Mouse (Mus musculus): ENCODE data around the gene Ccdc69. TPM values are rescaled to one million over a fixed set of nuclear protein-coding genes. Genes with fewer than 3 reads are reported as not detected.

Gene Ccdc69
- polyA plus RNA-seq (2014; fragmentation: Nextera tagmentation; extraction: Ambion mirVana): 0.36 TPM in 1 of 2 replicates, not detected in the other

- Histone ChIP-seq H3K36me3 (ENCODE audit: control insufficient read depth, insufficient read depth, low read length) (no peaks in the 10 kb centered on the region), H3K27ac (ENCODE audit: low read depth, low read length) (no peak within 1 kb of the TSS), H3K9me3 (ENCODE audit: control insufficient read depth, low read length) (no peaks in the 10 kb centered on the region), H3K9ac (ENCODE audit: low read length) (peak within 1 kb of the TSS; percentile 60), H3K4me3 (ENCODE audit: low read depth, low read length) (peak within 1 kb of the TSS; percentile 39), H3K4me2 (ENCODE audit: low read depth, low read length, severe bottlenecking) (peak within 1 kb of the TSS; percentile 89), H3K27me3 (ENCODE audit: control insufficient read depth, insufficient read depth, low read length) (peaks cover 4% of the 10 kb centered on the region; the same call in 1 of the 2 replicates), H3K4me1 (replicated peaks; ENCODE audit: control insufficient read depth, insufficient read depth, low read length) (peaks cover 5% of the 10 kb centered on the region; the same call in 1 of the 2 replicates)
- WGBS: under 1% methylated on average over 49 of the region's 50 CpGs
- peak; percentile 72 for DNase-seq (ENCODE audit: low spot score)
- peak; percentile 63 for ATAC-seq (replicated peaks; ENCODE audit: low FRiP score)
These were observed at the start of gene Ccdc69 for GRCm38 (mm10) chr11:55077331-55078231. Gene Ccdc69 (minus strand): TSS chr11:55078131.

DNA sequence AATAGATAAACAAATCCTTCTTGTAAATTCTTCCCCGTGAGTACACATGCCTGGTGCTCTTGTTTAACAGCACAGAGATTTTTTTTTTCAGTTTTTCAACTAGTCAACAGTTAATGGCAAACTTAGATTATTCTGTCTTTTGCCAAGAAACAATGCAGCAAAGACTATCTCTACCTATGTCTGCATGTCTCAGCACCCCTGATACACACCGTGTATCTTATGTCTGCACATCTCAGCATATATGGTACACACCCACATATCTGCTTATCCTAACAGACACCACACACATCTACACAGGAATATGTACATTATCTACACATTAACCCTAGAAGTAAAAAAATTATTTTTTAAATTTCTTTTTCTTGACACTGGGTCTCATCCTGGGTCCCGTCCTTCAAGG, 48.7 kb upstream of the Ccdc69 start:
- H3K9me3 ChIP-seq (ENCODE audit: control insufficient read depth, low read length): no peaks in the 10 kb centered on the region
- H3K27me3 ChIP-seq (ENCODE audit: control insufficient read depth, insufficient read depth, low read length): no peaks in the 10 kb centered on the region
- DNase-seq (ENCODE audit: low spot score) (no peak), ATAC-seq (replicated peaks; ENCODE audit: low FRiP score) (no peak)
- no peaks in the 10 kb centered on the region for H3K36me3 ChIP-seq (ENCODE audit: control insufficient read depth, insufficient read depth, low read length)
- H3K4me1 ChIP-seq (replicated peaks; ENCODE audit: control insufficient read depth, insufficient read depth, low read length): no peaks in the 10 kb centered on the region
- 87% methylated on average over 3 of the region's 3 CpGs for WGBS
- no peak overlapping the region for H3K9ac ChIP-seq (ENCODE audit: low read length)
- no peak overlapping the region for H3K4me2 ChIP-seq (ENCODE audit: low read depth, low read length, severe bottlenecking)
- H3K27ac ChIP-seq (ENCODE audit: low read depth, low read length): no peak overlapping the region
- H3K4me3 ChIP-seq (ENCODE audit: low read depth, low read length): no peak overlapping the region

- DNase-seq (ENCODE audit: low spot score) (no peak), ATAC-seq (replicated peaks; ENCODE audit: low FRiP score) (no peak)
- Histone ChIP-seq H3K9me3 (ENCODE audit: control insufficient read depth, low read length) (no peaks in the 10 kb centered on the region; the same call in 1 of the 2 replicates), H3K27me3 (ENCODE audit: control insufficient read depth, insufficient read depth, low read length) (no peaks in the 10 kb centered on the region), H3K4me1 (replicated peaks; ENCODE audit: control insufficient read depth, insufficient read depth, low read length) (no peaks in the 10 kb centered on the region), H3K27ac (ENCODE audit: low read depth, low read length) (no peak overlapping the region), H3K36me3 (ENCODE audit: control insufficient read depth, insufficient read depth, low read length) (no peaks in the 10 kb centered on the region), H3K9ac (ENCODE audit: low read length) (no peak overlapping the region), H3K4me3 (ENCODE audit: low read depth, low read length) (no peak overlapping the region), H3K4me2 (ENCODE audit: low read depth, low read length, severe bottlenecking) (no peak overlapping the region)
- WGBS: 90% methylated on average over 1 of the region's 1 CpGs
These were observed 43.5 kb upstream of the Ccdc69 start for GRCm38 (mm10) chr11:55121430-55121829.

DNA sequence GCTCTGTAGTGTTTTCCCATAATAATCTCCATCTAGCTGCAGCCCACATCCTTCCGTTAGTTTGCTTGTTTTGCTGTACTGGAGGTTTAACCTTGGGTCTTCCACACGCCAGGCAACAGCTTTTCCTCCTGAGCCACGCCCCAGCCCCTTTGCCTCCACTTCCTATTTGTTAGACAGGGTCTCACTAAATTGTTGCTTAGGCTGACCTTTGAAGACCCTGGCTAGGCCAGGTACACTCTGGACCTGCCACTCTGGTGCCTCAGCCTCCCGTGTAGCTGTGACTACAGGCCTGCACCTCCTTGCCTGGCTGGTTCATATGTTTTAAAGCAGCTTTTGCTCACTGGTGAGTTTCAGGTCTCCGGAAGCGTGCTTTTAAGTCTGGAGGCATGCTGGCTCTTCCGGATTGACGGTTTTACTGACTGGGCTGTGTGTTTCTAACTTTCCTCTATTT, 42.9 kb upstream of the Ccdc69 start:
- Histone ChIP-seq H3K9me3 (ENCODE audit: control insufficient read depth, low read length) (no peaks in the 10 kb centered on the region; the same call in 1 of the 2 replicates), H3K9ac (ENCODE audit: low read length) (no peak overlapping the region), H3K36me3 (ENCODE audit: control insufficient read depth, insufficient read depth, low read length) (no peaks in the 10 kb centered on the region), H3K27me3 (ENCODE audit: control insufficient read depth, insufficient read depth, low read length) (no peaks in the 10 kb centered on the region), H3K4me1 (replicated peaks; ENCODE audit: control insufficient read depth, insufficient read depth, low read length) (no peaks in the 10 kb centered on the region), H3K27ac (ENCODE audit: low read depth, low read length) (no peak overlapping the region), H3K4me3 (ENCODE audit: low read depth, low read length) (no peak overlapping the region), H3K4me2 (ENCODE audit: low read depth, low read length, severe bottlenecking) (no peak overlapping the region)
- 85% methylated on average over 8 of the region's 8 CpGs for WGBS
- DNase-seq (ENCODE audit: low spot score): no peak
- no peak for ATAC-seq (replicated peaks; ENCODE audit: low FRiP score)

- Histone ChIP-seq H3K36me3 (ENCODE audit: control insufficient read depth, insufficient read depth, low read length) (no peaks in the 10 kb centered on the region), H3K4me1 (replicated peaks; ENCODE audit: control insufficient read depth, insufficient read depth, low read length) (no peaks in the 10 kb centered on the region), H3K4me2 (ENCODE audit: low read depth, low read length, severe bottlenecking) (no peak overlapping the region), H3K27me3 (ENCODE audit: control insufficient read depth, insufficient read depth, low read length) (no peaks in the 10 kb centered on the region), H3K9ac (ENCODE audit: low read length) (no peak overlapping the region), H3K27ac (ENCODE audit: low read depth, low read length) (no peak overlapping the region), H3K9me3 (ENCODE audit: control insufficient read depth, low read length) (no peaks in the 10 kb centered on the region; the same call in 1 of the 2 replicates), H3K4me3 (ENCODE audit: low read depth, low read length) (no peak overlapping the region)
- ATAC-seq (replicated peaks; ENCODE audit: low FRiP score): no peak
- no peak for DNase-seq (ENCODE audit: low spot score)
These were observed 42.3 kb upstream of the Ccdc69 start for GRCm38 (mm10) chr11:55120279-55120678.

DNA sequence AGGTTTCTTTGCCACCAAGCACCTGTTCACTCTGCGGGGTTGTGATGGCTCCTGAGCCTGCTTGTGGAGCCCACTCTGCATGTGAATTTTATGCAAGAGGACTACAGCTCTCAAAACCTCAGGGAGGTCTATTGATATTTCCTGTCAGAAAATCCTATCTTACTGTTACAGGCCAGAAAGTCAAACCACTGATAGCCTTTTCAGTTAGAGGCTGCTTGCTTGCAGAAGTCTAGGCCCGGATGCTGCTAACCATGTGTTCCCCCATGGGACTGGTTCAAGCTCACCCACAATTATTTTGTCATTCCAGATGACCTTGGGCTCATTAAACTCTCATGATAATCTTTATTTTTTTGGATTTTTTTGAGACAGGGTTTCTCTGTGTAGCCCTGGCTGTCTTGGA, 39.1 kb upstream of the Ccdc69 start:
- Histone ChIP-seq H3K4me1 (replicated peaks; ENCODE audit: control insufficient read depth, insufficient read depth, low read length) (no peaks in the 10 kb centered on the region), H3K27ac (ENCODE audit: low read depth, low read length) (no peak overlapping the region), H3K4me3 (ENCODE audit: low read depth, low read length) (no peak overlapping the region), H3K4me2 (ENCODE audit: low read depth, low read length, severe bottlenecking) (no peak overlapping the region), H3K9me3 (ENCODE audit: control insufficient read depth, low read length) (no peaks in the 10 kb centered on the region; the same call in 1 of the 2 replicates), H3K9ac (ENCODE audit: low read length) (no peak overlapping the region), H3K27me3 (ENCODE audit: control insufficient read depth, insufficient read depth, low read length) (no peaks in the 10 kb centered on the region), H3K36me3 (ENCODE audit: control insufficient read depth, insufficient read depth, low read length) (no peaks in the 10 kb centered on the region)
- 87% methylated on average over 2 of the region's 2 CpGs for WGBS
- ATAC-seq (replicated peaks; ENCODE audit: low FRiP score) (no peak), DNase-seq (ENCODE audit: low spot score) (no peak)

GRCm38 (mm10) chr11:55116004-55116403, 38.1 kb upstream of the Ccdc69 start:
- Histone ChIP-seq H3K9ac (ENCODE audit: low read length) (no peak overlapping the region), H3K4me3 (ENCODE audit: low read depth, low read length) (no peak overlapping the region), H3K27me3 (ENCODE audit: control insufficient read depth, insufficient read depth, low read length) (no peaks in the 10 kb centered on the region), H3K27ac (ENCODE audit: low read depth, low read length) (no peak overlapping the region), H3K36me3 (ENCODE audit: control insufficient read depth, insufficient read depth, low read length) (no peaks in the 10 kb centered on the region), H3K4me2 (ENCODE audit: low read depth, low read length, severe bottlenecking) (no peak overlapping the region), H3K9me3 (ENCODE audit: control insufficient read depth, low read length) (no peaks in the 10 kb centered on the region; the same call in 1 of the 2 replicates), H3K4me1 (replicated peaks; ENCODE audit: control insufficient read depth, insufficient read depth, low read length) (no peaks in the 10 kb centered on the region)
- no peak for DNase-seq (ENCODE audit: low spot score)
- no peak for ATAC-seq (replicated peaks; ENCODE audit: low FRiP score)
- WGBS: 89% methylated on average over 3 of the region's 3 CpGs

GRCm38 (mm10) chr11:55114291-55114690, 36.4 kb upstream of the Ccdc69 start:
- Histone ChIP-seq H3K4me2 (ENCODE audit: low read depth, low read length, severe bottlenecking) (no peak overlapping the region), H3K4me3 (ENCODE audit: low read depth, low read length) (no peak overlapping the region), H3K4me1 (replicated peaks; ENCODE audit: control insufficient read depth, insufficient read depth, low read length) (no peaks in the 10 kb centered on the region), H3K9me3 (ENCODE audit: control insufficient read depth, low read length) (no peaks in the 10 kb centered on the region), H3K36me3 (ENCODE audit: control insufficient read depth, insufficient read depth, low read length) (no peaks in the 10 kb centered on the region), H3K27me3 (ENCODE audit: control insufficient read depth, insufficient read depth, low read length) (no peaks in the 10 kb centered on the region), H3K27ac (ENCODE audit: low read depth, low read length) (no peak overlapping the region), H3K9ac (ENCODE audit: low read length) (no peak overlapping the region)
- ATAC-seq (replicated peaks; ENCODE audit: low FRiP score): no peak
- no peak for DNase-seq (ENCODE audit: low spot score)
- 84% methylated on average over 2 of the region's 2 CpGs for WGBS
